Mouse (Mus musculus): ENCODE results near the gene Hic2.
"Not testable (repeated sequence)": the region's sequence is repeated elsewhere in the genome, so short reads cannot be mapped to it uniquely, and the experiment has no call there.

Gene Hic2

DNA sequence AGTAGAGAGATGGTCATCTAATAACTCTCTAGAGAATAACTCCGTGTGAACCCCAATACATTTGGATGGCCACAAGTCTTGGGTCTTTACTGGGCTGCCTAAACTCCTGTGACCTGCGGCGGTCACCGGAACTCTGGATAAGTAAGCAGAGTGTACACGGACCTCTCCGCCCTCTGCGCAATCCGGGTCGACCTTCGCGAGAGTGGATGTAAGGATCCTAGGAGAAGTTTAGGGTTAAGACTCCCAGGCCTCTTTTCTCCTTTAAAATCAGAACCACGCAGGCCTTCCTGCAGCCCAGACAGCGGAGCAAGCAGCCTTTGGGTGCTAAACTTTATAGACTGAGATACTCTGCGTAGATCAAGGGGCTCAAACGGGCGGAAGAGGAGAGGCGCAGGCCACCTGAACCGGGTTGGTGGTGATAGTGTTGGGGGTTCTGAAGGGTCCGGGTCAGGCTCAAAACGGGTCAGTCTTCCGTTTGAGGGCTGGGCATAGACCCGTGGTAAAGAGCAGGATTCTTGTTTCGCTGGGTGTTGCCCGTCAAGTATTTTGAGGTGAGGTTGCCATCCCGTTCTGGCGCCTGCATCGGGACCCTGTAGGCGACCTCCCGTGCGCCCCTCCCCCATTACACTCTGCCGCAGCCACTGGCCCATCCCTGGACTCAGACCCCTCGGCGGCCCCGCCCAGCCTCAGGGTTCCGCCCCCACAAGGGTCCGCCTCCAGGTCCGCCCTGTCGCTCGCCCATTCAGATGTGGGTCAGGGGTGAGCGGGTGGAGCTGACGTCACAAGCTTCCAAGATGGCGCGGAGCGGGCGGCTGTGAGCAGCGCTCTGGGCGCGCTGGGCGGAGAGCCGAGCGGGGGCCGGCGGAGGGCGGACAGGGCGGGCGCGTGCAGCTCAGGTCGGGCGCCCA lies at the start of gene Hic2:
Gene Hic2, plus strand, starts transcription at position 779 of the 908 bp plus-strand sequence.
- peak; percentile 82 to 89 for DNase-seq

DNA sequence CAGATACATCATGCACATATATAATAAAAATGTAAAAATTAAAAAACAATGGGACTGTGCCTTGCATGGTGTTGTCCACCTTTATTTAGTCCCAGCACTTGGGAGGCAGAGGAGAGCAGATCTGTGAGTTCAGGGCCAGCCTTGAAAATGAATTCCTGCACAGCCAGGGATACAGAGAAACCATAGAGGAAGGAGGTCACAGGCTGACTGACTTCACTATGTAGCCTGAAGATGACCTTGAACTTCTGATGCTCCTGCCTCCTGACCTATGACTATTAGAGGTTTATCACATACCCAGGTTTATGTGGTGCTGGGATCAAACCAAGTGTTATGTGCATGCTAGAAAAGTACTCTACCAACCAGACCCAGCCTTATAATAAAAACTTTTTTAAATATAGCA lies 47.9 kb upstream of the Hic2 start:
- DNase-seq = no peak

- DNase-seq = no peak
These were observed 39.5 kb upstream of the Hic2 start for GRCm38 (mm10) chr16:17193823-17194222.

DNA sequence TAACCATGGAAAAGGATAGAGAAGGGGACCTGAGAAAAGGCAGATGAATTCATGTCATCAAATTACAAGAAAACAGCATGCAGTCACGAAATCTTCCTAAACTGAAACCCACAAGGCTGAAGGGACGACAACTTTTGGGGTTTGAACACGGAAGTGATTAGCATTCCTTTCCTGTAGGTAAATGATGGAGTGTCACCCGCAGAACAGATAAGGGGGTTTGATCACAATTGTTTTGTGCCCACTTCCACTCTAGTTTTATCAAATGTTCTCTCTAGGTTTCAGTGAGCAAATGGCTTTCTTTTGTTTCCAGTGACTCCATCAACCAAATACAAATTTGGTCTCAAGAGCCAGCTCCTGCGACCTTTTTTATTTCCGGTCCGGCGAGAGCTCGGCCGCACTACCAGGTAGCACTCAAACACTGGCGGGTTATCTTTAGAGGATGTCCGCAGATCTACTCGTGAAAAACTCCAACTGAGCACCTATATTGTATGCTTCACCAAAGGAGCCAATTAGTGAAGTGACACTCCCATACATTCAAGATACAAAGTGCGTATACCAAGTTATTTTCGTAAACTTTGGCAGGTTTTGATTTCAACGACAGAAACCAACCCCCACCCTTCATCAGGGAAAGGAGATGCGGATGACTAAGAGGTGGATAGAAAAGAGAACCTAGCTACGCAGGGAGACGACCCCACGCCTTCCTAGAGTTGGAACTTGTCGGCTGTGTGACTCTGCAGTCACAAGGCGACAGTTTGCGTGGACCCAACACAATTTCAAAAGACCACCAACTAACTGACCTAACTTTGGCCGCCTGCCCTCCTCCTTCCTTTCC lies 33.0 kb upstream of the Hic2 start:
- DNase-seq = no peak

GRCm38 (mm10) chr16:17200953-17201707 lies 32.2 kb upstream of the Hic2 start:
- DNase-seq = peak; percentile 84 to 86

DNA sequence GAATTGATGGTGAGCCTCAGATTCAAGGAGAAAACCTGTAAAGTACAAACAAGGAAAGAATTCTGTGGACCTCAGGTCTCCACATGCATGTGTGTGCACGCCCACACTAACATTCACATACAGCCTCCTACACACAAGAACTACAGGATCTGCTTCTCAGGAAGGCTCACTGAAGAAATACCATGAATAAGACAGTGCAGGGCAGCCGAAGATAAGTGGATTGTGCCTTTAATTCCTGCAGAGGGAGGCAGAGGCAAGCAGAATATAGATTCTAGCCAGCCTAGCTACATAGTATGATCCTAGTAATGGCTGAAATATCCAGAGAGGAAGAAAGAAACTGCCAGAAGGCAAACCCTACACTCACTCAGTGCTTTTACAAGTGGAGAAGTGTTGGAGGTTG lies 31.4 kb upstream of the Hic2 start:
- no peak for DNase-seq

DNA sequence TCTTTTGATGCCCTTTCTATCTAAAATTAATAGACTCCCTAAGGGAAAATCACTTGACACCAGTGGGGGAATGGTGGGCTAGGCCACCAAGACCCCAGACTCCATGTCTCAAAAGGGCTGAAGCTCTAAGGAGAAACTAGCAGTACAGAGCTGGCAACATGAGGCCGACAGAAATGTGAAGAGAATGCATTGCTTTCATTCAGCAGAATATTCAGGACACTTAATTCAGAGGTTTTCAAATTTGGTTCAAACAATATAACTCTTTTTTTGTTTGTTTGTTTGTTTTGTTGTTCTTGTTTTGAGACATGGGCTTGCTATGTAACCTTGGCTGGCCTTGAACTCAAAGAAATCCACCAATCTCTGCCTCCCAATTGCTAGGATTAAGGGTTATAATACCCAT lies 30.8 kb upstream of the Hic2 start, which contains the start of gene Ube2l3:
Gene Ube2l3, minus strand, starts transcription at position 101 of the 400 bp plus-strand sequence.
- DNase-seq = no peak

- DNase-seq = peak; percentile 13 to 28
These were observed 28.4 kb upstream of the Hic2 start for GRCm38 (mm10) chr16:17204990-17205389.

DNA sequence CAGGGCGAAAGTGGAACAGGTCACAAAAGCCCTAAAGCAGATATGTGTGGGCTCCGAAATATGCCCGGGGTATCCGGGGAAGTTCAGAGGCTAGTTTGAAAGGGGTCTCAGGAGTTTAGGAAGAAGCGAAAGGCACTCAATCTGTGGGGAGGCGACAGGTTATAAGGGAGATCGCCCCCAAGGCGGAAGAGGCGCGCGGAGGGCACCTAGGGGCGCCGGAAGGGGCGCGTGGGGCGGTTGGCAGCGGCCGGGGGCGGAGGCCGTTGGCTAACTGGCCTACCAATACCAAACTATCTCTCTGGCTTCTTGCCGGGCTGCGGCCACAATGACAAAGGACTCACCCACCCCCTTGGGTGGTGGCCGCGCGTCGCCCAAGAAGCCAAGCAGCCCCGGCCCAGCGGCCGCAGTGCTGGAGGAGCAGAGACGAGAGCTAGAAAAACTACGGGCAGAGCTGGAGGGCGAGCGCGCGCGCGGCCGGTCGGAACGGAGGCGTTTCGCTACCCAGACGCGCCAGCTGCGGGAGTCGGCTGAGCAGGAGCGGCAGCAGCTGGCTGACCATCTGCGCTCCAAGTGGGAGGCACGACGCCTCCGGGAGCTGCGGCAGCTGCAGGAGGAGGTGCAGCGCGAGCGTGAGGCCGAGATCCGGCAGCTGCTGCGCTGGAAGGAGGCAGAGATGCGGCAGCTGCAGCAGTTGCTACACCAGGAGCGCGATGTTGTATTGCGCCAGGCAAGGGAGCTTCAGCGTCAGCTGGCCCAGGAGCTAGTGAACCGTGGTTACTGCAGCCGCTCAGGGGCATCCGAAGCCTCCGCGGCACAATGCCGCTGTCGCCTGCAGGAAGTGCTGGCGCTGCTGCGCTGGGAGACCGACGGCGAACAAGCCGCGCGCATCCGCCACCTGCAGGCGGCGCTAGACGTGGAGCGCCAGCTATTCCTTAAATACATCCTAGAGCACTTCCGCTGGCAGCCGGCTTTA lies 24.7 kb upstream of the Hic2 start, which contains the start of gene Rimbp3:
Gene Rimbp3, plus strand, starts transcription at position 215 of the 973 bp plus-strand sequence.
- peak; percentile 73 to 79 for DNase-seq

GRCm38 (mm10) chr16:17209404-17209960 lies 23.9 kb upstream of the Hic2 start:
- DNase-seq = peak in 1 of 2 experiments; percentile 16

- DNase-seq = peak; percentile 91 to 92
These were observed 23.2 kb upstream of the Hic2 start for GRCm38 (mm10) chr16:17209981-17210838.

DNA sequence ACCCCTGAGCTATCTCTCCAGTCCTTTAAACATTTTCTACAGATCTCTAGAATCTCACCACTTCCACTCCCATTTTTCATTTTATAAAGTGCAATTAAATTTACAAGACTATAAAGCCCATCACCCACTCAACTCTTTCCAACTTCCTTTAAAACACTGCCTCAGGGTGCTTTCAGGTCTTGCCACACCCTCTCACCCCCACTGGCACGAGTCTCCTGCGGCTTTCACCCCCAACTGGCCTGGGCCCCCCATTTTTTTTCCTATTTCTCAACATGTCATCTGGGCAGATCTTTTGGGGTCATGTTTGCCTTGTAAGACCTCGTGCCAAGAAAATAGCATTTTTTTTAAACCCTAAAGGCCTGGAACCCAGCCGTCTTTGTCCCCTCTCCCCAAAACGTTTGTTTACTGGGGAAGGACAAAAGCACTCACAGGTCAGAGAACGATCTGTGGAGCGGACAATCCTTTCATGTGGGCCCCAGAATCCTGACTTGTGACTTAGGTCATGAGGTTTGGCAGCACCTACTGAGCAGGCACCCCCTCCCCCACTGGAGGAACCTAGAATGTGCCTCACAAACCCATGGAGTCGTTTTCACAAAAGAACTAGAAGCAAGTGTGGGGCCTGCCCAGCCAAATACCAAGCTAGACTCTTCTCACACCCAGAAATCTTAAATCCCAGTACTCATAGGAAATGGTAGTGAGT lies 16.3 kb upstream of the Hic2 start:
- DNase-seq = no peak

DNA sequence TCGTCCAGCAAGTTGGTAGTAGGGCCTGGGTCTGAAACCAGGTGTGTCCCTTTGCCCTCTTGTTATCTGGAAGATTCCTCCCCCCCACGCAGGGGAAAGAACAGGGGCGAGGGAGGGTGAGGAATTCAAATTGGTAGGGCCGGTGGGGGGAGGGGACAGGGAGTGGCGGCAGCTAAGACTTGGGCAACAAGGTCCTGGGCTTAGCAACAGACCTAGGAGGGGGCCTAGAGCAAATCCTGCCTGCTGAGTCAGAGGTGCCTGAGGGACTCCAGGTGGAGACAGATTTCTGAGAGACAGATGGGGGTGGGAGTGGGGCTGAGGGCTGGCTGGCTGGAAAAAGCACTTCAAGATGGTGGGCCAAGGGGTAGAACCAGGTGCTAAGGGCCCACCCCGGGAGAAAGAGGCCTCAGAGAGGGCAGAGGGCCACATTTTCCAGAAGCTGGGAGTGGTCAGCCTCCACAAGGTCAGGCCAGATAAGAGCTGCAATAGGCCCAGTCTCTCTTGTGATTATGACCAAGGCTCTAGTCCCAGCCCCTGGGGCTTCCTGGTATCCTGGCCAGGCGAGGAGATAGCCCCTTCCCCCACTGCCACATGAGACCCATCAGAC lies 13.1 kb upstream of the Hic2 start:
- DNase-seq = no peak

DNA sequence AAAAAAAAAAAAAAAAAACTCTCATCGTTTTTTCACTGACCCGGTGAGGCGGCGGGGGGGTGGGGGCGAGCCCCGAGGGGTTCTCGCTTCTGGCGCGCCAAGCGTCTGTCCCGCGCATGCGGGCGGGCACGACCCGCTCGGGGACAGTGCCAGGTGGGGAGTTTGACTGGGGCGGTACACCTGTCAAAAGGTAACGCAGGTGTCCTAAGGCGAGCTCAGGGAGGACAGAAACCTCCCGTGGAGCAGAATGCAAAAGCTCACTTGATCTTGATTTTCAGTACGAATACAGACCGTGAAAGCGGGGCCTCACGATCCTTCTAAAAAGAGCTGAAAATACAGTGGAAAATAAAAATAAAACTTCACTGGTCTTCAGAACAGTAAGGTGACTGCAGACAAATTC lies 11.2 kb upstream of the Hic2 start:
- DNase-seq = peak; percentile 91 to 96

GRCm38 (mm10) chr16:17225584-17225983 lies 7.8 kb upstream of the Hic2 start:
- no peak for DNase-seq

DNA sequence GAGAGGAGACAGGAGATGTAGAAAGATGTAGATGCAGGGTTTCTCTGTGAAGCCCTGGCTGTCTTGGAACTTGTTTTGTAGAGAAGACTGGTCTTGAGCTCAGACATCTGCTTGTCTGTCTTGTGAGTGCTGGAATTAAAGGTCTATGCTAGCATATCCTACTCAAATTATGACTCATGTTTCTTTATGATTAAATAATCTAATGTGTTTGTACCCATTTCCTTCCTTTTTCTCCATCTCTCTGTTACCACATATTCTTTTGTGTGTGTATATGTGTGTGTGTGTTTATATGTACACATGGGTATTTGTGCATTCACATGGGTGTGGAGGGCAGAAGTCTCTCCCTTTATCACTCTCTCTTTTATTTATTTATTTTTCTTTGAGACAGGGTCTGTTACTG lies 6.9 kb upstream of the Hic2 start:
- DNase-seq = no peak

GRCm38 (mm10) chr16:17231523-17231922 lies 1.8 kb upstream of the Hic2 start:
- not testable (repeated sequence) for DNase-seq

DNA sequence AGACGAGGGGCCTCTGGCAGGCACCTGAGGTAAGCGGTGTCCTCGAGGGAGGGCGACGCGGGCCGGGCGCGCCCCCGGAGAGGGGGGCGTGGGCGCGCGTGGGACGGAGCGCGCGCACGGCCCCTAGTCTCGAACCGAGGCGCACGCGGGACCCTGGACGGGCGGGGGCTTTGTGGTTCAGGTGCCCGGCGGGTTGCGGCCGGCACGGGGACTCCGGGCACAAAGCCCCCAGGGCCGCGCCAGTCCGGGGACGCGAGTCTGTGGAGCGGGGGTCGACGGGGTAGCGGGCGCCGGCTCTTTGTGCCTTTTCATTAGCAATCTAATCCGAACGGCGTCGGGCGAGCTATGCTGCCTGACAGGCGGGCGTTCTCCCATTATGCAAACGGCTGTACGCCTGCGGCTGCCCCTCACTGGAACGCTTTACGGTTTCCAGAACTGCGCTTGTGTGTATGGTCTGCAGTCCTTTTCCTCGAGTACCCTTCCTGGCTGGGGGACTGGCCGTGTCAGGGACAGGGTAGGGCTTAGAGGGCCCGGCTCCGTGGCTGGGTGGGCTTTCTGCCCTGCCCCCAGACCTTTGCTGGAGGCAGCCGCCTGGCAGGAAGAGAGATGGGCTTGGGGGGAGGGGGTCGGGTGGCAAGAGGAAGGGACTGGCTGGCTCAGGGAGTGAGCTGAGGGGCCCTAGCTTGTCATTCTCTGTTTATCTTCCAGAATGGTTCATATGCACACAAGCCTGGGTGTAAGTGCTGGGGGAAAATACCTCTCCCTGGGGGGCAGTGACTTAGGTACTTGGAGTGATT lies 528 bp downstream of the Hic2 start:
- peak; percentile 25 to 36 for DNase-seq

Measured in cerebellum, postnatal 36 days (tissue).